Mouse (Mus musculus) lung, embryonic 16.5 days (tissue): ENCODE measurements at regions not wholly inside any gene's neighbourhood (a gene's known extent, or its start where the extent isn't known, plus 50 kb on each side); places are given as distances from the start of the nearest gene placed in this dataset.
A peak's percentile ranks its signal among the peaks of the same experiment; 100 is the strongest.

Experiments
- ATAC-seq: fragments of 200-750 bp; cut with Nextera tagmentation; 2 replicates; pipeline ENCODE4 v1.8.0; 2017; ENCODE audit warnings: low read depth, mild to moderate bottlenecking, moderate library complexity
- H3K27ac ChIP-seq: fragments of 300-500 bp; sonication (generic); 2 replicates; pipeline ENCODE4 v1.5.1; 2014; ENCODE audit warnings: mild to moderate bottlenecking, control low read depth, low read length
- H3K27me3 ChIP-seq: fragments of 300-500 bp; sonication (generic); 2 replicates; pipeline ENCODE4 v1.6.1; 2014; ENCODE audit warnings: low read depth, low read length, mixed read lengths; ENCODE audit not compliant: control insufficient read depth, insufficient read depth
- H3K36me3 ChIP-seq: fragments of 300-500 bp; sonication (generic); 2 replicates; pipeline ENCODE4 v1.6.1; 2014; ENCODE audit warnings: low read length; ENCODE audit not compliant: control insufficient read depth, insufficient read depth
- H3K4me1 ChIP-seq: fragments of 300-500 bp; sonication (generic); replicated peaks from 2 replicates; pipeline ENCODE4 v1.6.1; 2014; ENCODE audit warnings: low read length, mixed read lengths; ENCODE audit not compliant: control insufficient read depth, insufficient read depth
- H3K4me2 ChIP-seq: fragments of 300-500 bp; sonication (generic); 2 replicates; pipeline ENCODE4 v1.6.1; 2014; ENCODE audit warnings: low read depth, low read length, control low read depth
- H3K4me3 ChIP-seq: fragments of 300-500 bp; sonication (generic); 2 replicates; pipeline ENCODE4 v1.5.1; 2014; ENCODE audit warnings: mild to moderate bottlenecking, low read length, control low read depth
- H3K9ac ChIP-seq: fragments of 300-500 bp; sonication (generic); 2 replicates; pipeline ENCODE4 v1.6.1; 2014; ENCODE audit warnings: low read length, control low read depth
- H3K9me3 ChIP-seq: fragments of 300-500 bp; sonication (generic); 2 replicates; pipeline ENCODE4 v1.6.1; 2016; ENCODE audit warnings: low read length; ENCODE audit not compliant: control insufficient read depth
- WGBS: fragments of 180-500 bp; shearing (Covaris S2); extraction: QIAGEN DNeasy Blood & Tissue Kit; methylation state at CpG from one replicate; pipeline ENCODE4 v1.1.7; 2014; 5-methylcytosine and 5-hydroxymethylcytosine counted together

DNA sequence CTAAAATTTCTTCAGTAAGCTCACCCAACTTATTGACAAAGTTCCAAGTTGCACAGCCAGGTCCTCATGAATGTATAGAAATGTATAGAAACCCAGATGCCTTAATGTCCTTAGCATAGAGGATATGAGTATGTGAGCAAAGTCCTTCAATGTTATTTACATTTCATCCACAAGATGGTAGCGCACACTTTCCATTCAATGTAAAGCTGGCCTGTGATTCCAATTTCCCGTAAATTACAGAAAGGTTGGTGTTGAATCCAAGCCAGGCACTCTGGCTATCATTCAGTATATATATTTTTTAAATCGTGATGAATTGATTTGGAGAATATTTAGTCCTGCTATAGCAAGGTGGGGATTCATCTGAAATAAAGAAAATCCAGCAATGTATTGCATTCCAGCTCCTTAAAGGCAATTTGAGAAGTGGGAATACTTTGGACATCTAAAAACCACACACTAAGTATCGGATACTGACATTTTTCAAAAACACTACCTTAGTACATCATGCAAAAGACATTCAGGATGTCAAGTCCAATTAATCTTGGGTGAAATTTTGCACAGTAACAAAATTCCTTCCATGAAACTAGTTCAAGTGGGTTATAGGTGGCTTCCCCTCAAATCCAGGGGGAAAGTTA lies 154.6 kb downstream of the Pah start:
- Histone ChIP-seq H3K9ac (no peak overlapping the region), H3K4me3 (no peak overlapping the region), H3K36me3 (no peaks in the 10 kb centered on the region), H3K27ac (no peak overlapping the region), H3K9me3 (no peaks in the 10 kb centered on the region), H3K4me1 (no peaks in the 10 kb centered on the region), H3K27me3 (no peaks in the 10 kb centered on the region), H3K4me2 (no peak overlapping the region)
- peak; percentile 41; the same call in 1 of the 2 replicates for ATAC-seq
- 42% methylated on average over 4 of the region's 4 CpGs for WGBS

DNA sequence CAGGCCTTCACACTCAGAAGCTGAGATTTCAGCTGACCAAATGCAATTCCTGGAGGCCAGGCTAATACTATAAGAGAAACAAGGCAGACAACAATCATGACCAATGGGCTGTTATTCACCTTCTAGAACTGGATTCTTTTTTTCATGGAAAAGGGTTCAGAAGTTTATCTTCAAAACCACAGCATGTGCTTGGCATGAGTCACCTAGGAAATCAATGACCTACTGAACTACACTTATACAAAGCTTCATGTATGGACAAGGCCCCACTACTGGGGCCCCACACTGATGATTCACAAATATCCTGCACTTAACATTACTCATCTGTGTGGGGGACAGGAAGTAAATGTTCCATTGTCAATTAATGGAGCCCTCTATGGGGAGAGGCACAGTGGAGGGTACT lies 157.4 kb downstream of the Pah start:
- no peak overlapping the region for H3K4me2 ChIP-seq
- no peaks in the 10 kb centered on the region for H3K9me3 ChIP-seq
- no peak overlapping the region for H3K27ac ChIP-seq
- H3K36me3 ChIP-seq: no peaks in the 10 kb centered on the region
- no peaks in the 10 kb centered on the region for H3K4me1 ChIP-seq
- no peak overlapping the region for H3K9ac ChIP-seq
- H3K4me3 ChIP-seq: no peak overlapping the region
- no peaks in the 10 kb centered on the region for H3K27me3 ChIP-seq
- ATAC-seq: no peak

DNA sequence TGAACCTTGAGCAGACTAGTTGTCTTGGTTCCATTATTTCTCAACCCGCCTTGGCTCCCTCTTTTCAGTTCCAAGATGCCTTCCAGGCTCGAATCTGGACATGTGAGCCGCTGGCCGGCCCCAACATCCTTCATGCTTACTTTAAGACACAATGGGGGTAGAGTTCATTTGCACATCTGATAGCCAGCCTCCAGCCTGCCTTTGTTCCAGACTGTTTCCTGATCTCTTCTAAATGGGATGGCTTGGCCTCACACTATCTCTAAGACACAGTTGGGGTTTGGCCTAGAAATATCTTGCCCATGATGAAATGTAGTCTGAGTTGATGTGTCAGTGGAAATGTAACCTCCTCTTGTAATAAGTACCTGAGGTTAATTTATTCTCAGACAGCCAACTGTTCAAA lies 164.7 kb downstream of the Pah start:
- Histone ChIP-seq H3K27ac (no peak overlapping the region), H3K4me1 (no peaks in the 10 kb centered on the region), H3K36me3 (no peaks in the 10 kb centered on the region), H3K4me2 (no peak overlapping the region), H3K9me3 (no peaks in the 10 kb centered on the region), H3K9ac (no peak overlapping the region), H3K4me3 (no peak overlapping the region), H3K27me3 (no peaks in the 10 kb centered on the region)
- no peak for ATAC-seq
- 68% methylated on average over 4 of the region's 4 CpGs for WGBS

DNA sequence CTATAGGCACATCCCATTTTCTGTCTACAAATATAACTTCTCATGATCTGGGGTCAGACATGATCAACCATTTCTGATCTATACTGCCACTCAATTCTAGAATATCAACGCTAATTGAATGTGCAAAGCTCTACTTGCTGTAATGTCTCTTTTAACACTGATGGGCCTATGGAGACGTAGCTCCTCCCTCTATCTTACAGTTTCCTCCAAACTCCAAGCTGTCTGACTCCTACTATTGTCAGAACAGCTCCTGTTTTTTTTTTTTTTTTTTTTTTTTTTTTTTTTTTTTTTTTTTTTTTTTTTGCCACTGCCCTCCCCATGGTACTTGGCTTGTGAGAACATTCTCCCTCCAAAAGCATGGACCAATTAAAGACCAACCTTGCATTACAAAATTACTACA lies 165.2 kb downstream of the Pah start:
- no peak for ATAC-seq
- H3K9ac ChIP-seq: no peak overlapping the region
- H3K36me3 ChIP-seq: no peaks in the 10 kb centered on the region
- 88% methylated on average over 2 of the region's 2 CpGs for WGBS
- no peaks in the 10 kb centered on the region for H3K9me3 ChIP-seq
- H3K27me3 ChIP-seq: no peaks in the 10 kb centered on the region
- no peak overlapping the region for H3K4me2 ChIP-seq
- H3K4me1 ChIP-seq: no peaks in the 10 kb centered on the region
- H3K4me3 ChIP-seq: no peak overlapping the region
- H3K27ac ChIP-seq: no peak overlapping the region

DNA sequence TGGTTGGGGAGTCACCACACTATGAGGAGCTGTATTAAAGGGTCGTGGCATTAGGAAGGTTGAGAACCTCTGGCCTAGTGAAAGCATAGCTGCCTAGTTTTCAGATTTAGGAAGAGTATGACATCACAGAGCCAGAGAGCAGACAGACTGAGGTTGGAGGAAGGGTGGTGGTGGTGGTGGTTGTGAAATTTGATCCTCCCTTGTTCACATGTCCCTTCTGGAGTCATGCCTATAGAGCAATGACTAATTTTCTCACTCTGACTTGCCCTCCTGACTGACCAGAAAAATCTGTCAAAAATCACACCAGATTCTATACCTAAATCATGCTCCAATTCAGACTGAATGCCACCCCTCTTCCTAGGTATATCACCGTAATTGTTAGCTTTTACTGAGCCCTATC lies 166.2 kb downstream of the Pah start:
- Histone ChIP-seq H3K4me2 (no peak overlapping the region), H3K9ac (no peak overlapping the region), H3K9me3 (no peaks in the 10 kb centered on the region), H3K27ac (no peak overlapping the region), H3K4me1 (no peaks in the 10 kb centered on the region), H3K4me3 (no peak overlapping the region), H3K36me3 (no peaks in the 10 kb centered on the region), H3K27me3 (no peaks in the 10 kb centered on the region)
- WGBS: 68% methylated on average over 2 of the region's 2 CpGs
- no peak for ATAC-seq

DNA sequence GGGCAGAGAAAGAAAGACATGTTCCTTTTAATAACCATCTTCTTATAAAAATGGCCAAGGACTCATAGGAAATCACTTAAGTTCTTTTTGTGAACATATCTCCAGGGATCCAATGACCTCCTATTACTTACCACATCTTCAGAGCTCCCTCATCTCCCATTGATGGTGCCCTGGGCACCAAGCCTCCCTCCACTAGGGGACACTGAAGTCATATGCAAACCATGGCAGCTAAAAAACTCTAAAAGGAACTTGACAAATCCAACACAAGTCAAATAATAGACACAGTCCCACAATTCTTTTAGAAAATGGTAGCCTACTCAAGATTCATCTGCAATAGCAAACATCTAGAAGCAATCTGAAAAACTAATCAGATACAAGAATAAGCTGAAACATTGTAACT lies 167.2 kb upstream of the Igf1 start:
- no peak overlapping the region for H3K27ac ChIP-seq
- no peak overlapping the region for H3K9ac ChIP-seq
- ATAC-seq: no peak
- H3K36me3 ChIP-seq: no peaks in the 10 kb centered on the region
- H3K4me2 ChIP-seq: no peak overlapping the region
- no peak overlapping the region for H3K4me3 ChIP-seq
- no peaks in the 10 kb centered on the region for H3K4me1 ChIP-seq
- no peaks in the 10 kb centered on the region for H3K27me3 ChIP-seq
- no peaks in the 10 kb centered on the region for H3K9me3 ChIP-seq

DNA sequence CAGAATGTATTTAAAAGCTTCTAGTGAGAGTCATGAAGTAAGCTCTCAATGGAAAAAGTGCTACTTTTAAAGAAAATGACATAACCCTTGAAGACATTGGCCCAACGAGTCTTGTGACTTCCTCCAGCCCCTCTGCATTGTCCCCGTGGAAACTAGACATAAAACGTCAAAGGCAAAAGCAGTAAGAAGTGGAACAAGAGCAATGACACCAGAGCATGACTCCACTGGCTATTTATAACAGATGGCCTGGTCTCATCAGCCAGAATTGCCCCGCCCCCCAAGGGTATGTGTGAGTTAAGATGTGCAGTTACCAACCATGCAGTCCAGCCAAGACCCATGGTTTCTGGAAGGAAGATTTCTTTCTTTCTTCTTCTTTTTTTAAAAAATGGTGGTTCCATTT lies 161.6 kb upstream of the Igf1 start:
- 58% methylated on average over 4 of the region's 4 CpGs for WGBS
- H3K4me3 ChIP-seq: no peak overlapping the region
- no peak overlapping the region for H3K4me2 ChIP-seq
- H3K9ac ChIP-seq: no peak overlapping the region
- no peaks in the 10 kb centered on the region for H3K4me1 ChIP-seq
- H3K27ac ChIP-seq: no peak overlapping the region
- ATAC-seq: no peak
- no peaks in the 10 kb centered on the region for H3K36me3 ChIP-seq
- no peaks in the 10 kb centered on the region for H3K9me3 ChIP-seq
- H3K27me3 ChIP-seq: no peaks in the 10 kb centered on the region

DNA sequence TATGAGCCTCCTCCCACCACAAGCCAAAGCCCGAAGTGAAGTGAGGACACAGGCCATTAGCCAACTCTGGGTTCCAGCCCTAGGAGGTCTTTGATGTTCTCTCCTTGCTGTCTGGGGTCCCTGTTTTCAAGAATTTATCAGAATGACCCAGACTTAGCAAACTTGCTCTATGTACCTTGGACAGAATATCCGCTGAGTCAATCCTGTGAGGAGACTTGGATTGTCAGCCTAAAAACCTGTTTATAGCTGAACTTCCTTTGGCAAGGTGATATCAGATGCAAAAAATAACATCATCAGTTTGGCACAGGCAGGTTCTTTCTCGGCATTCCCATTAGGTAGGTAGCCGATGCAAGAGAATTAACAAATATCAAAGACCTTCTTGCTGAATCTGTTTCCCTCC lies 146.9 kb upstream of the Igf1 start:
- H3K9ac ChIP-seq: no peak overlapping the region
- 56% methylated on average over 4 of the region's 4 CpGs for WGBS
- H3K4me2 ChIP-seq: no peak overlapping the region
- H3K4me3 ChIP-seq: no peak overlapping the region
- H3K36me3 ChIP-seq: no peaks in the 10 kb centered on the region
- H3K27ac ChIP-seq: no peak overlapping the region
- H3K9me3 ChIP-seq: no peaks in the 10 kb centered on the region
- ATAC-seq: no peak
- H3K27me3 ChIP-seq: no peaks in the 10 kb centered on the region
- H3K4me1 ChIP-seq: no peaks in the 10 kb centered on the region; the same call in 1 of the 2 replicates

DNA sequence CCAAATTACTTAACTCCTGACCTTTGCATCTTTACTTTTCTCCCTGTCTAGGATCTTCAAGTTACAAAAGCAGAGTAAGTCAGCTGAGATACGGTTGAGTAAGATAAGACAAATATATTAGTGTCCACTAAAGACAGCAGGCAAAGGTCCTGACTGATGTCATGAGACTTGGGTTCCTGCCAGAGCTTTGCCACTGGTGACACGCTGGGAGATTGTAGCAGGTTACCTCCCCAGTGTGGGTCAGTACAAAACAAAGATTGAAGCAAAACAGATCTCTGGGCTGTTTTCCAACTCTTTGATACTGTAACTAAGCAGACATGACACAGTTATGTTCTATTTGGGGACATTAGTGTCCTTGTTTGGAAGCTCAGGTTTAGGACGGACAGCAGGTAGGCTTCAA lies 146.3 kb upstream of the Igf1 start:
- WGBS: 33% methylated on average over 3 of the region's 3 CpGs
- H3K27ac ChIP-seq: no peak overlapping the region
- H3K4me2 ChIP-seq: no peak overlapping the region
- ATAC-seq: no peak
- H3K27me3 ChIP-seq: no peaks in the 10 kb centered on the region
- no peak overlapping the region for H3K9ac ChIP-seq
- no peak overlapping the region for H3K4me3 ChIP-seq
- H3K9me3 ChIP-seq: no peaks in the 10 kb centered on the region
- H3K36me3 ChIP-seq: no peaks in the 10 kb centered on the region
- no peaks in the 10 kb centered on the region; the same call in 1 of the 2 replicates for H3K4me1 ChIP-seq
